Mouse (Mus musculus) frontal cortex, adult 2 months (tissue): Measurements from ENCODE around the gene Gabrq. TPM values are rescaled to one million over a fixed set of nuclear protein-coding genes. Genes with fewer than 3 reads are reported as not detected.

ENCODE experiments used
- DNase-seq, 2 experiments: peaks; one replicate each; pipeline ENCODE4 v3.0.0; 2022; ENCODE audit warnings: low spot score in 1 of 2; ENCODE audit errors: extremely low spot score in 1 of 2
- polyA plus RNA-seq: library from polyadenylated mRNA; depleted of rRNA; stranded (reverse); fragments of >200 nt; gene quantifications from 2 replicates; pipeline ENCODE4 v1.2.3, GENCODE M21; 2012; rRNA removed

Gene Gabrq
- 0.90 and 1.1 TPM in 2 replicates for polyA plus RNA-seq

GRCm38 (mm10) chrX:72824776-72825588, at the start of gene Gabrq:
TSS of gene Gabrq (plus strand) at chrX:72825178.
- DNase-seq = peak in 1 of 2 experiments; percentile 15

GRCm38 (mm10) chrX:72788773-72789557, 36.0 kb upstream of the Gabrq start:
- DNase-seq = peak; percentile 12 to 39

- DNase-seq = no peak
Observed at GRCm38 (mm10) chrX:72789558-72789871, 35.5 kb upstream of the Gabrq start.

GRCm38 (mm10) chrX:72819594-72819993, 5.4 kb upstream of the Gabrq start:
- peak; percentile 27 to 92 for DNase-seq

GRCm38 (mm10) chrX:72823310-72823709, 1.7 kb upstream of the Gabrq start:
- DNase-seq = no peak

- DNase-seq = no peak
Observed at GRCm38 (mm10) chrX:72825589-72825905, 569 bp downstream of the Gabrq start.

Other genes with a start within 250 kb of the Gabrq start
- gene Gabra3, start 168.3 kb upstream of the Gabrq start, polyA plus RNA-seq = 77.9 and 84.5 TPM in 2 replicates
- 51.8 and 56.0 TPM in 2 replicates for gene Cetn2, start 93.2 kb downstream of the Gabrq start, polyA plus RNA-seq
- 28.8 TPM in 2 replicates for gene Nsdhl, start 93.4 kb downstream of the Gabrq start, polyA plus RNA-seq
- 0.44 and 0.72 TPM in 2 replicates for gene Zfp185, start 162.2 kb downstream of the Gabrq start, polyA plus RNA-seq
- gene Pnma5, start 211.9 kb downstream of the Gabrq start, polyA plus RNA-seq = 0.25 and 0.30 TPM in 2 replicates
- gene Pnma3, start 239.6 kb downstream of the Gabrq start, polyA plus RNA-seq = 14.2 and 19.4 TPM in 2 replicates